Mouse (Mus musculus): ENCODE results near the gene Gramd1b. TPM values are rescaled to one million over a fixed set of nuclear protein-coding genes. Genes with fewer than 3 reads are reported as not detected.

The Gramd1b gene
- polyA plus RNA-seq, 1 experiment from 2014 or later: 1.2 TPM

DNA sequence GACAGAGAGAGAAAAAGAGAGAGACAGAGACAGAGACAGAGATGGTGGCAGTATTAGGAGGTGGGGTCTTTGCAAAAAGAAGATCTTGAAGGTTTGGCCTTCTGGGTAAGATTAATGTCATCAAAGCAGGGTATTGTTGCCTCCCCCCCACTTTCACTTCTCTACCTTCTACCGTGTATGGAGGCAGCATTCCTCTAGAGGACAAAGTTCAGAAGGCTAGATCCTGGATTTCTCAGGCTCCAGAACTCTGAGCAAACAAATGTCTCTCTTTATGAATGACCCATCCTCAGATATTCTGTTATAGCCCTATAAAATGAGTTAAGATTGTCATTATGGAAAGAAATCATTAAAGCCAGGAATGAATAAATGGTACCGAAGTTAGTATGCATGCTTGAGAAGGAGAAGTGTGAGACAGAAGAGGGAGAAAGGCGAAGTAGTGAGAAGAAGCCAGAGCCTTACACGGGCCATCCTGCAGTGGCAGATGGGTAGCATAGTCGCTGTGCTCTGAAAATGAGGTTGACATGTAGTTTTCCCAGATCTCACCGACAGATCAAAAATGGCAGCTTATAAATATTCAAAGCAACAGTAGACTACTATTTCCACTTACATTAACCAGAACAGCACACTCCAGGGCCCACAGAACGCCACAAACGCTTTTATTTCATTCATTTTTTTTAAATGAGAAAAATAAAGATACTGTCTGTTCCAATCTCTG is 91.1 kb downstream of the Gramd1b start:
- no peak overlapping the region for H3K4me3 ChIP-seq (ENCODE audit: low read depth, low read length)
- ATAC-seq (no peak), DNase-seq (no peak)
- H3K36me3 ChIP-seq (replicated peaks; ENCODE audit: insufficient read depth, low read length): no peaks in the 10 kb centered on the region
- no peak overlapping the region for H3K9ac ChIP-seq (replicated peaks)
- no peaks in the 10 kb centered on the region for H3K27me3 ChIP-seq (ENCODE audit: insufficient read depth, low read length)
- H3K4me1 ChIP-seq (ENCODE audit: insufficient read depth): 0 out of 2 replicates have a peak, but pooled peaks cover 2% of the 10 kb centered on the region
- H3K9me3 ChIP-seq (ENCODE audit: low read length): no peaks in the 10 kb centered on the region
- H3K27ac ChIP-seq (ENCODE audit: low read depth): no peak overlapping the region
- WGBS (ENCODE audit: insufficient replicate concordance): 73% methylated on average over 8 of the region's 8 CpGs
- H3K4me2 ChIP-seq (ENCODE audit: low read depth, low read length): no peak overlapping the region
- TF ChIP-seq EP300 (IDR thresholded peaks at IDR 0.05; ENCODE audit: low read depth) (no peak), CTCF (IDR thresholded peaks at IDR 0.05; ENCODE audit: low read depth) (no peak)

DNA sequence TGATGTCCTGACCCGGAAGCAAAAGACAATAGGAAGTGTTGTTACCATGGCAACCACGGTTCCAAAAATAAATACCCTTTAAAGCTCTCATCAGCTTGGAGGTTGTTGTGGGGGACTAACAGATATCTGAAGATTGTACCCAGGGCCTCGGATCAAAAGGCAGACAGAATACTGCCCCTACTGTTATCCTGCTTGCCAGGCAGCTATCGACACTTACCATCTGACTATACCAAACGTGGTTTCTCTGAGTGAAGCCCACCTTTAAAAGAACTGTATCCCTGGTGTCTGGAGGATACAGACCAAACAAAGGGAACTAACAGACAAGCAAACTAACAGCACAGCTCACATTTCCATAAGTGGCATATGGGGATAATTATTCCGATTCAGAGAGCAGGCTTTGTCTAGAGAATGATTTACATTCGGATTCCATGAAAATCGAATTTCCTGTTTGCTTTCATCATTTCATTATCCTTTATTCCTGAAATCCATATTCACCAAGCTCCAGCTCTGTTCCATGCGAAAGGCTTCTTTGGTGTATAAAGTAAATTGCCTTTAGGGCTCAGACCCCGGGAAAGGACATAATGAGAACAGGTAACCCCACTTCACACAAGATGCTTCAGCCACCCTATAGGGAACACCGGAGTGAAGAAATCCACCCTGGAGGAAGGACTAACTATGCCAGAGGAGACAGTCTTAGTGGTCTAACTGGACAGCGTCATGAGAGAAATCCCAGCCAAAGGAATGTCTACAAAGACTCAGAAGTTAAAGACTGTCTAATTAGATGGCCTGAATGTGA is 92.3 kb downstream of the Gramd1b start:
- WGBS (ENCODE audit: insufficient replicate concordance): 67% methylated on average over 12 of the region's 12 CpGs
- no peak for DNase-seq
- no peaks in the 10 kb centered on the region for H3K27me3 ChIP-seq (ENCODE audit: insufficient read depth, low read length)
- ATAC-seq: no peak
- H3K9ac ChIP-seq (replicated peaks): no peak overlapping the region
- no peak overlapping the region for H3K4me3 ChIP-seq (ENCODE audit: low read depth, low read length)
- 0 out of 2 replicates have a peak, but pooled peaks cover 2% of the 10 kb centered on the region for H3K4me1 ChIP-seq (ENCODE audit: insufficient read depth)
- no peak overlapping the region for H3K4me2 ChIP-seq (ENCODE audit: low read depth, low read length)
- no peak overlapping the region for H3K27ac ChIP-seq (ENCODE audit: low read depth)
- no peaks in the 10 kb centered on the region for H3K9me3 ChIP-seq (ENCODE audit: low read length)
- H3K36me3 ChIP-seq (replicated peaks; ENCODE audit: insufficient read depth, low read length): no peaks in the 10 kb centered on the region
- TF ChIP-seq EP300 (IDR thresholded peaks at IDR 0.05; ENCODE audit: low read depth) (no peak), CTCF (IDR thresholded peaks at IDR 0.05; ENCODE audit: low read depth) (no peak)

DNA sequence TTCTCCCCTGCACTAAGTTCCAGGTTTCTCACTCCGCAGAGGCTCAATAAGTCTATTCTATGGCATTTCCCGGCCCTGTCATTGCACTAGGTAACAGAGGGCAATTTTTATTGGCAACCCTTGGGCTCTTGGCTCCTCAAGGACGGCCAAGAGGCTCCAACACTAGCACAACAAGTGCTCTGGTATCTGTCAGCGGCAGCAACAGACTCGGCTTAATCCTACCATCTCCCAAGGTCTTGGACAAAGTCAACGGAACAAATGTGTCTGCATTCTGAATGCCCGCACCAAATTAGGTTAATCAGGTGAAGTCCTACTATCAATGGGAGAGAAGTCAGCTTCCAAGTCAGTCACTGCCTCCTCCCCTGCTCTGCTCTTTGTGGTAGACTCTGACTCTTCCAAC is 93.3 kb downstream of the Gramd1b start:
- H3K9me3 ChIP-seq (ENCODE audit: low read length): no peaks in the 10 kb centered on the region

DNA sequence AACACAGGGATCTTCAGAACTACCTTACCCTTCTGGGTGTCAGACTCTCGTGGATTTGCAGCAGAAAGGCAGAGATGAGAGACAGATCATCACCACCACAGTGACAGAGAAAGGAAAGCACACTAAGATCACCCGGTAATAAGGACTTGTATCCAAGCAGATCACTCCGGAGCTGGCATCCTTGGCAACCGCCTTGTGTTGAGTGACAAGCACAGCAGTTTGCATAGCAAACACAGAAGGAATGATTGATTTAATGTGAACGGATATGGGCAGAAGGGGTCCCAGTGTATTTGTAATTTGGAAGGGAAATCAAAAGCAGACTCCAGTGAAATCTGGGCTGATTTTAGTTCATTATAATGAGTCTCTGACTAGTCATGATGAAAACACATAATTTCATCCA is 97.9 kb downstream of the Gramd1b start:
- Histone ChIP-seq H3K36me3 (replicated peaks; ENCODE audit: insufficient read depth, low read length) (0 out of 2 replicates have a peak, but pooled peaks cover 2% of the 10 kb centered on the region), H3K9me3 (ENCODE audit: low read length) (no peaks in the 10 kb centered on the region), H3K4me3 (ENCODE audit: low read depth, low read length) (no peak overlapping the region), H3K4me2 (ENCODE audit: low read depth, low read length) (no peak overlapping the region), H3K4me1 (ENCODE audit: insufficient read depth) (0 out of 2 replicates have a peak, but pooled peaks cover 2% of the 10 kb centered on the region), H3K27me3 (ENCODE audit: insufficient read depth, low read length) (no peaks in the 10 kb centered on the region), H3K9ac (replicated peaks) (no peak overlapping the region), H3K27ac (ENCODE audit: low read depth) (no peak overlapping the region)
- ATAC-seq (no peak), DNase-seq (no peak)
- TF ChIP-seq CTCF (IDR thresholded peaks at IDR 0.05; ENCODE audit: low read depth) (no peak), EP300 (IDR thresholded peaks at IDR 0.05; ENCODE audit: low read depth) (no peak)
- 84% methylated on average over 5 of the region's 5 CpGs for WGBS (ENCODE audit: insufficient replicate concordance)

More for the DNA sequence above, 93.3 kb downstream of the Gramd1b start:
- no peak for TF ChIP-seq EP300 (IDR thresholded peaks at IDR 0.05; ENCODE audit: low read depth)
- no peak for TF ChIP-seq CTCF (IDR thresholded peaks at IDR 0.05; ENCODE audit: low read depth)
- Histone ChIP-seq H3K4me2 (ENCODE audit: low read depth, low read length) (no peak overlapping the region), H3K27ac (ENCODE audit: low read depth) (no peak overlapping the region), H3K27me3 (ENCODE audit: insufficient read depth, low read length) (no peaks in the 10 kb centered on the region), H3K9ac (replicated peaks) (no peak overlapping the region), H3K36me3 (replicated peaks; ENCODE audit: insufficient read depth, low read length) (0 out of 2 replicates have a peak, but pooled peaks cover 2% of the 10 kb centered on the region), H3K4me3 (ENCODE audit: low read depth, low read length) (no peak overlapping the region), H3K4me1 (ENCODE audit: insufficient read depth) (0 out of 2 replicates have a peak, but pooled peaks cover 2% of the 10 kb centered on the region)
- ATAC-seq: no peak
- DNase-seq: no peak
- 80% methylated on average over 7 of the region's 7 CpGs for WGBS (ENCODE audit: insufficient replicate concordance)

DNA sequence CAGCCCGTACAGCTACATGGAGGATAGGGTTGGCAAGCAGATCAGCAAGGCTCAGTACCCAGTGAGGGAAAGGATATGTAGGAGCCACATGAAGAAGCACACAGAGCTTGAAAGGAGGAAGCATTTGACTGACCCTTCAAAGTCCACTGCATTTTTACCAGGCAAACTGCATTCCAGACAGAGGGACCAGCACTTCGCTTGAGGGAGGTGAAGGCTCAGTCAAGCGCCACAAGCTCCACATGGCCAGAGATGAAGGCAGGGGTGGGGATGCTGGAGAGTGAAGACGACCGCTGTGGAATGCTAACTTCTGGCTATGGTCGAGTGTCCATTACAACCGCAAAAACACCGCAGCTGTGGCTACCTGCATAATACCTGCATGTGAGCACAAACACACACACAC is 100.2 kb downstream of the Gramd1b start:
- TF ChIP-seq EP300 (IDR thresholded peaks at IDR 0.05; ENCODE audit: low read depth) (no peak), CTCF (IDR thresholded peaks at IDR 0.05; ENCODE audit: low read depth) (no peak)
- WGBS (ENCODE audit: insufficient replicate concordance): 81% methylated on average over 8 of the region's 8 CpGs
- ATAC-seq: no peak

GRCm38 (mm10) chr9:40427663-40428062 is 103.5 kb downstream of the Gramd1b start:
- H3K9me3 ChIP-seq (ENCODE audit: low read length): no peaks in the 10 kb centered on the region
- no peak overlapping the region for H3K4me3 ChIP-seq (ENCODE audit: low read depth, low read length)
- H3K4me2 ChIP-seq (ENCODE audit: low read depth, low read length): no peak overlapping the region
- 0 out of 2 replicates have a peak, but pooled peaks cover 4% of the 10 kb centered on the region for H3K4me1 ChIP-seq (ENCODE audit: insufficient read depth)
- H3K9ac ChIP-seq (replicated peaks): no peak overlapping the region
- H3K27me3 ChIP-seq (ENCODE audit: insufficient read depth, low read length): no peaks in the 10 kb centered on the region
- no peak for TF ChIP-seq CTCF (IDR thresholded peaks at IDR 0.05; ENCODE audit: low read depth)
- no peak for TF ChIP-seq EP300 (IDR thresholded peaks at IDR 0.05; ENCODE audit: low read depth)
- 79% methylated on average over 2 of the region's 2 CpGs for WGBS (ENCODE audit: insufficient replicate concordance)
- ATAC-seq (no peak), DNase-seq (no peak)
- no peak overlapping the region for H3K27ac ChIP-seq (ENCODE audit: low read depth)
- no peaks in the 10 kb centered on the region for H3K36me3 ChIP-seq (replicated peaks; ENCODE audit: insufficient read depth, low read length)

More for the DNA sequence above, 100.2 kb downstream of the Gramd1b start:
- no peaks in the 10 kb centered on the region for H3K27me3 ChIP-seq (ENCODE audit: insufficient read depth, low read length)
- no peak overlapping the region for H3K4me2 ChIP-seq (ENCODE audit: low read depth, low read length)
- H3K9me3 ChIP-seq (ENCODE audit: low read length): no peaks in the 10 kb centered on the region
- H3K36me3 ChIP-seq (replicated peaks; ENCODE audit: insufficient read depth, low read length): 0 out of 2 replicates have a peak, but pooled peaks cover 2% of the 10 kb centered on the region
- no peak overlapping the region for H3K27ac ChIP-seq (ENCODE audit: low read depth)
- no peak overlapping the region for H3K4me3 ChIP-seq (ENCODE audit: low read depth, low read length)
- 0 out of 2 replicates have a peak, but pooled peaks cover 1% of the 10 kb centered on the region for H3K4me1 ChIP-seq (ENCODE audit: insufficient read depth)
- no peak overlapping the region for H3K9ac ChIP-seq (replicated peaks)
- no peak for DNase-seq
